Mouse (Mus musculus) midbrain, embryonic 12.5 days (tissue): ENCODE data around the gene Syn3. TPM values are rescaled to one million over a fixed set of nuclear protein-coding genes. Genes with fewer than 3 reads are reported as not detected.

Source experiments
- ATAC-seq: fragments of 200-750 bp; cut with Nextera tagmentation; 2 replicates; pipeline ENCODE4 v1.8.0; 2017; ENCODE audit warnings: low read depth, moderate TSS enrichment, moderate library complexity; ENCODE audit not compliant: low FRiP score
- H3K27ac ChIP-seq: fragments of 300-500 bp; sonication (generic); replicated peaks from 2 replicates; pipeline ENCODE4 v1.5.1; 2016; ENCODE audit warnings: mild to moderate bottlenecking
- H3K27me3 ChIP-seq: fragments of 300-500 bp; sonication (generic); 2 replicates; pipeline ENCODE4 v1.6.1; 2016; ENCODE audit warnings: mild to moderate bottlenecking
- H3K36me3 ChIP-seq: fragments of 300-500 bp; sonication (generic); 2 replicates; pipeline ENCODE4 v1.6.1; 2016
- H3K4me1 ChIP-seq: fragments of 300-500 bp; sonication (generic); 2 replicates; pipeline ENCODE4 v1.6.1; 2016
- H3K4me2 ChIP-seq: fragments of 300-500 bp; sonication (generic); replicated peaks from 2 replicates; pipeline ENCODE4 v1.6.1; 2016; ENCODE audit warnings: mild to moderate bottlenecking, moderate library complexity
- H3K4me3 ChIP-seq: fragments of 300-500 bp; sonication (generic); 2 replicates; pipeline ENCODE4 v1.5.1; 2016; ENCODE audit warnings: mild to moderate bottlenecking
- H3K9ac ChIP-seq: fragments of 300-500 bp; sonication (generic); replicated peaks from 2 replicates; pipeline ENCODE4 v1.6.1; 2016; ENCODE audit warnings: mild to moderate bottlenecking, moderate library complexity
- H3K9me3 ChIP-seq: fragments of 300-500 bp; sonication (generic); 2 replicates; pipeline ENCODE4 v1.6.1; 2016; ENCODE audit warnings: mild to moderate bottlenecking
- WGBS: fragments of 180-500 bp; shearing (Covaris S2); methylation state at CpG from one replicate; pipeline ENCODE4 v1.1.7; 2016; 5-methylcytosine and 5-hydroxymethylcytosine counted together
- polyA plus RNA-seq: library from polyadenylated mRNA; unstranded; fragments of >200 nt; fragmentation: Nextera tagmentation; extraction: Ambion mirVana; gene quantifications from 2 replicates; pipeline ENCODE4 v1.2.1, GENCODE M21; 2016

Syn3 gene
- polyA plus RNA-seq, 1 experiment from 2014 or later, result 7.3 TPM

- Histone ChIP-seq H3K27me3 (no peaks in the 10 kb centered on the region), H3K4me2 (no peak overlapping the region), H3K36me3 (no peaks in the 10 kb centered on the region), H3K4me1 (peaks cover 26% of the 10 kb centered on the region), H3K9ac (no peak overlapping the region), H3K9me3 (no peaks in the 10 kb centered on the region), H3K27ac (no peak overlapping the region), H3K4me3 (no peak overlapping the region)
- 70% methylated on average over 1 of the region's 1 CpGs for WGBS
- no peak for ATAC-seq
Observed at GRCm38 (mm10) chr10:86459643-86460042, 39.1 kb downstream of the Syn3 start.

- H3K4me2 ChIP-seq, result no peak overlapping the region
- H3K9ac ChIP-seq, result no peak overlapping the region
- no peaks in the 10 kb centered on the region for H3K36me3 ChIP-seq
- no peak overlapping the region for H3K27ac ChIP-seq
- no peaks in the 10 kb centered on the region for H3K27me3 ChIP-seq
- H3K4me3 ChIP-seq, result no peak overlapping the region
- peaks cover 26% of the 10 kb centered on the region for H3K4me1 ChIP-seq
- no peaks in the 10 kb centered on the region for H3K9me3 ChIP-seq
- ATAC-seq, result peak; percentile 41; the same call in 1 of the 2 replicates
Observed at GRCm38 (mm10) chr10:86457665-86458209, 41.0 kb downstream of the Syn3 start.

- Histone ChIP-seq H3K9ac (no peak overlapping the region), H3K4me3 (no peak overlapping the region), H3K27ac (0 out of 2 replicates have a peak overlapping the region, but pooled peaks have one; percentile 8), H3K27me3 (no peaks in the 10 kb centered on the region), H3K36me3 (no peaks in the 10 kb centered on the region), H3K9me3 (no peaks in the 10 kb centered on the region), H3K4me1 (peaks cover 26% of the 10 kb centered on the region), H3K4me2 (no peak overlapping the region)
- ATAC-seq, result peak; percentile 78
- WGBS, result 4% methylated on average over 4 of the region's 4 CpGs
Observed at GRCm38 (mm10) chr10:86457195-86457594, 41.5 kb downstream of the Syn3 start.

DNA sequence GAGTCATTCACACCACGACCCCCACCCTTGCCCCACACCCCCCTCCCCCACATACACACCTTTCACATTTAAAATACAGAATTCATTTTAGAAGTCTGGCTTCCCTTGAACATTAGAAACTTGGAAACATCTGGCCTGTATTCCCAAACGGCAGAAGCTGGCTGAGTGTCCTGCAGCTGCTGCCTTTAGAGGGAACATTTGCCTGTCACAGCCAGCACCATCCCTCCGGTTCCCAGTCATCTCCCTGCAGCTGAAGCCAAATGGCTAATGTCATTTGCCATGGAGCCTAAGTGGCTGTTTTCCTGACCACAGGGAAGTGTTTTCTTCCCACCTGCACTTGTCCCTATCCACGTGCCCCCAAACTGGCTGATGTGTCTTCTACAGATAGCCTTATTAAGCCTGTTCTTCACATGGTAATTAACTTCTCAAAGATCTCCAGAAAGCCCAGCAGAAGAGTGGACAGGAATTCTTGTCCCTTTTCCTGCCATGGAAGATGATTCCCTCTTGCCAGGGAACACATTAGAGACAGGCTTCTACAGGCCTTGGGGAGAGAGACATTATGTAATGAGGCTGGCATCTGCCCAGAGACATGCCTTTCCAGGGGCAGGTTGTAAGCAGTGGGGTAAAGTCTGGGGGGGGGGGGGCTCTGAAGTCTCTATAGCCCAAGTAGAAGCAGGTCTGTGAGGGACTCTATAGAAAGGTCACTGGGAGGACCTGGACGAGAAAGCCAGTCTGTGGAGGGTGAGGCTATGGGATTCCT, 43.2 kb downstream of the Syn3 start:
- no peak overlapping the region for H3K27ac ChIP-seq
- 69% methylated on average over 5 of the region's 5 CpGs for WGBS
- H3K27me3 ChIP-seq, result no peaks in the 10 kb centered on the region
- no peak overlapping the region for H3K4me2 ChIP-seq
- no peak overlapping the region for H3K4me3 ChIP-seq
- H3K9me3 ChIP-seq, result no peaks in the 10 kb centered on the region
- peaks cover 24% of the 10 kb centered on the region for H3K4me1 ChIP-seq
- no peak overlapping the region for H3K9ac ChIP-seq
- H3K36me3 ChIP-seq, result no peaks in the 10 kb centered on the region
- no peak for ATAC-seq

DNA sequence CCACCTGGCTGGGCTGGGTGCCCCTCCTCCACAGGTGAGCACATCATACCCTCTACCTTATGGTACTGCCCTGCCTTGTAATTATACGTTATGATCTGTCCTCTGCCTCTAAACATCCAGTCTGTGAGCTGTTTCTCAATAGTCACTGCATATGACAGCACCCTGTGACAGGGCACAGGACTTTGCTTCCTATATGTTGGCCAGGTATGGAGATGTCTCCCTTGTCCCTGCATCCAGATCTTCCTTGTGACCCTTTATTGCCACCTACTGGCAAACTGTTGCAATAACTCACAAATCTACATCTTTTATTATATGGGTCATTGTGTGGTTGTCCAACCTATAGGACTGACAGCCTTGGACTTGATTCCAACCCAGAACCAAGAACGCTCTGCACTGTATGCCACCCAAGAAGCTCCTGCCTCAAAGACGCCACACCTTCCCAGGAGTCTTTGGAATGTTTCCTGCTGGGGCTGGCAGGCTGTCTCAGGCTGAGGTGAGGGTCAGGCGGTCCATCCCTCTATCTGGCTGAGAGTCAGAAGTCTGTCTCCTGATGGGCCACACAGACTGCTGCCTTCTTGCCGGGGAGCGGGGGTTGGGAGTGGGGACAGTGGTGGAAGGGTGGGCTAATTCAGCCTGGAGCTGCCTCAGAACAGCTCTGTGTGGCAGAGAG, 46.2 kb downstream of the Syn3 start:
- no peak overlapping the region for H3K27ac ChIP-seq
- peaks cover 10% of the 10 kb centered on the region for H3K4me1 ChIP-seq
- no peaks in the 10 kb centered on the region for H3K27me3 ChIP-seq
- 49% methylated on average over 6 of the region's 6 CpGs for WGBS
- no peaks in the 10 kb centered on the region for H3K36me3 ChIP-seq
- no peaks in the 10 kb centered on the region for H3K9me3 ChIP-seq
- H3K4me3 ChIP-seq, result no peak overlapping the region
- ATAC-seq, result peak; percentile 79
- no peak overlapping the region for H3K4me2 ChIP-seq
- no peak overlapping the region for H3K9ac ChIP-seq

- Histone ChIP-seq H3K27ac (no peak overlapping the region), H3K4me1 (no peaks in the 10 kb centered on the region), H3K36me3 (no peaks in the 10 kb centered on the region), H3K27me3 (no peaks in the 10 kb centered on the region), H3K4me3 (no peak overlapping the region), H3K4me2 (no peak overlapping the region), H3K9ac (no peak overlapping the region), H3K9me3 (no peaks in the 10 kb centered on the region)
- 94% methylated on average over 5 of the region's 5 CpGs for WGBS
- no peak for ATAC-seq
Observed at GRCm38 (mm10) chr10:86451294-86451693, 47.4 kb downstream of the Syn3 start.

DNA sequence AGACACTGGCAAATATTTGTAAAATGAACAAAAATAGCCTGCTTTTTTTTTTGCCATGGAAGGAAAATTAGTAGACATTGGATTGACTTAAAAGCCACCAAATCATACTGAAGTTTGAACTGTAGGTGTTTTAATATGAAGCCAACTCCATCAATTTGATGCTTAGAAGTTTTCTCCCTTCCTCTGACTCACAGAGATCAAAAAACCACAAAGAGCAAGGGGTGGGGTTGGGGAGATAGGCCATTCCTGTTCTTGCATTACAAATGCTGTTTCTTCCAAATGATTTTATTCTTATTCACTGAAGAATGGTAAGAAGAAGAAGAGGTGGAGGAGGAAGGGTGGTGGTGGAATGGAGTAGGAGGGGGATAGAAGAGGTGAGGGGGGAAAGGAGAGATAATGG, 52.0 kb downstream of the Syn3 start:
- Histone ChIP-seq H3K36me3 (no peaks in the 10 kb centered on the region), H3K27ac (no peak overlapping the region), H3K9me3 (no peaks in the 10 kb centered on the region), H3K9ac (no peak overlapping the region), H3K4me3 (no peak overlapping the region), H3K27me3 (no peaks in the 10 kb centered on the region), H3K4me2 (no peak overlapping the region), H3K4me1 (no peaks in the 10 kb centered on the region)
- no peak for ATAC-seq

DNA sequence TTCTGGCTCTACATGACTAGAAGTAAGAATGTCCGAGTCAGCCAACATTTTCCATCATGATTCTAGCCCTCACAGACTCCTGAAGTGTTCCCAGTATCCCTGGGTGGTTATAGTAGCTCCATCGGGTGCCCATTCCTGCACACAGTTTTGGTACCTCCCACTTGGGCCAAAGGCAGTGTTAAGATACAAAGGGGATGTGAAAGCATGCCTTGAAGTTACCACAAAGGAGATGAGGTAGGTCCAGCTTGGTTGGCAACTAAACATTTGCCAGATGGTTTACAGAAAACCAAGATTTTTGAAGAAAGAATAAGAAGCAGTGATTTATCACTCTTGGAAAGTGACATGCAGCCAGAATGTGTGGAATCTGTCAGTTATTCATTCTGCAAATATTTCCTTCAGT, 53.5 kb downstream of the Syn3 start:
- Histone ChIP-seq H3K4me3 (no peak overlapping the region), H3K27ac (no peak overlapping the region), H3K4me2 (no peak overlapping the region), H3K9me3 (no peaks in the 10 kb centered on the region), H3K9ac (no peak overlapping the region), H3K4me1 (no peaks in the 10 kb centered on the region), H3K36me3 (no peaks in the 10 kb centered on the region), H3K27me3 (no peaks in the 10 kb centered on the region)
- whole genome bisulfite sequencing, result 79% methylated on average over 2 of the region's 2 CpGs
- no peak for ATAC-seq

GRCm38 (mm10) chr10:86444665-86445064, 54.0 kb downstream of the Syn3 start:
- 47% methylated on average over 3 of the region's 3 CpGs for WGBS
- H3K4me3 ChIP-seq, result no peak overlapping the region
- H3K9ac ChIP-seq, result no peak overlapping the region
- H3K36me3 ChIP-seq, result no peaks in the 10 kb centered on the region
- no peak overlapping the region for H3K4me2 ChIP-seq
- H3K9me3 ChIP-seq, result no peaks in the 10 kb centered on the region
- no peak overlapping the region for H3K27ac ChIP-seq
- H3K4me1 ChIP-seq, result no peaks in the 10 kb centered on the region
- ATAC-seq, result no peak
- no peaks in the 10 kb centered on the region for H3K27me3 ChIP-seq

DNA sequence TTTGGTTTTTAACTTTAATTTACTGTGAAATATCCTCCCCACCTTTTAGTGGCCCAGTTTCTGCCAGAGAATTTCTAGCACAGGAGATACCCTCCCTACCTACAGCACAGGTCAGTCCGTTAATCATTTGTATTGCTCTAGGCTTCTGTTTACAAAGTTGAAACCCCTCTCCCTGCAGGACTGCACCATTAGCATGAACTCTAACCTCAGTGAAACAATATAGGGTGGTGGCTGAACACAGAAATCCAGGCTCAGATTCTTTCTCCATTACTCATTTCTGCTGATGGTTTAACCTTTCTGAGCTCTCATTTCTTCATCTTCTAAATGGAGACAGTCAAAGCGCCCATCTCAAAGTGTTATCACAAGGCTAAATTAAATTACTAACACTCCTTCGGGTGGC, 56.9 kb downstream of the Syn3 start:
- Histone ChIP-seq H3K4me3 (no peak overlapping the region), H3K27me3 (no peaks in the 10 kb centered on the region), H3K27ac (no peak overlapping the region), H3K9me3 (no peaks in the 10 kb centered on the region), H3K36me3 (no peaks in the 10 kb centered on the region), H3K4me1 (no peaks in the 10 kb centered on the region), H3K9ac (no peak overlapping the region), H3K4me2 (no peak overlapping the region)
- WGBS, result 88% methylated on average over 3 of the region's 3 CpGs
- ATAC-seq, result no peak

DNA sequence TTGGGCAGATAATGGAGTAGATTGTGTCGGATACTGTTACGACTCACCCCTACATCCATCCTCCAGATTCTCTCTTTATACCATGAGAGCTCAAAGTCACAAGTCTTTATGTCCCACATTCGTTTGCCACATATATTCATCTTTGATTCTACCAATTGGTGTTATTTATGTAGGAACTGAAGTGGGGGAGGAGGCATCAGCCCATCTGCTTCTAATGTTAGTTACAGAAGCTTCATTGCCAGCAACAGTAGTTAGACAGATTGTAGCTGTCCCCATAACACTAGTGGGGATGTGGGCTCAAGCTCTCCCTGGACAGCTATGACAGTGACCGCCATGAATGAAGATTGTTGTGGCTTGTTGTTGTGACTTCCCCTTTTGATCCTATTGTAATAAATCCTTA, 59.1 kb downstream of the Syn3 start:
- WGBS, result 90% methylated on average over 4 of the region's 4 CpGs
- Histone ChIP-seq H3K27ac (no peak overlapping the region), H3K4me1 (no peaks in the 10 kb centered on the region), H3K36me3 (no peaks in the 10 kb centered on the region), H3K4me3 (no peak overlapping the region), H3K9ac (no peak overlapping the region), H3K9me3 (no peaks in the 10 kb centered on the region), H3K27me3 (no peaks in the 10 kb centered on the region), H3K4me2 (no peak overlapping the region)
- ATAC-seq, result no peak

- Histone ChIP-seq H3K27ac (no peak overlapping the region), H3K4me2 (no peak overlapping the region), H3K36me3 (no peaks in the 10 kb centered on the region), H3K4me3 (no peak overlapping the region), H3K4me1 (no peaks in the 10 kb centered on the region), H3K9ac (no peak overlapping the region), H3K9me3 (no peaks in the 10 kb centered on the region), H3K27me3 (no peaks in the 10 kb centered on the region)
- 91% methylated on average over 11 of the region's 11 CpGs for WGBS
- no peak for ATAC-seq
Observed at GRCm38 (mm10) chr10:86437294-86437693, 61.4 kb downstream of the Syn3 start.
